Mouse (Mus musculus): ENCODE measurements at regions not wholly inside any gene's neighbourhood (a gene's known extent, or its start where the extent isn't known, plus 50 kb on each side); places are given as distances from the start of the nearest gene placed in this dataset.

DNA sequence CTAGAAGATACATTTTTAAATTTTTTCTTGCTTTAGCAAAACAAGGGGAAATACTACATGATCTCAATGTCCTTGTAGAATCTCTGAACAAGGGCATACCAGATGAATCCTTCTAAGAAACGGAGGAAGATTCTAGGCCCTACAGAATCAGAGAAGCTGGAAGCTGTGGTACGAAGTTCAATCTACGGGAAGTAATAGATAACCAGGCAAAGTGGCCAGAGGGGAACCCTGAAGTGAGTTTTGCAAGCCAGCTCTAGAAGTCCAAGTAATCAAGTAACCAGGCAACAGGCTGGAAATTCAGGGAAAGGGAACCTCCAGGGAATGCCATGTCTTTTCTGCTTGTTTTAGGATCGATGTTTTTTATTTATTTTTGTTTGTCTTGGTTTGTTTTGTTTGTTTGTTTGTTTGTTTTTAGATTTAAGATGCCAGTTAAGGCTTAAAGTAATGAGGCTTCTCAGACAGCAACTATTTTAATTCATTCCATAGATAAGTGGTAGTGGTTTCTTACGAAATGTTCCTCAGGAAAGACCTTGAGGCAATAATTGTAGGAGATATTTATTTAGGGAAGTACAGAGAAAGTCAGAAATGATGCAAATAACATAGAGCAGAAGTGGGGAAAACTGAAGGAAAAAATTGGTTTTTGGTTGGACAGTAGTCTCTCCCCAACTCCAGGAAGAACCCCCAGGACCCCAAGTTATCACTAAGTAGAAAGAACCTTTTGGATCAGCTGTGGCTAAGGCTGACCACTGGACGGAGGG lies 420.7 kb downstream of the Lipi start:
- Histone ChIP-seq H3K27me3 (ENCODE audit: control insufficient read depth, insufficient read depth, low read depth, low read length) (no peaks in the 10 kb centered on the region), H3K9ac (ENCODE audit: low read depth, low read length) (no peak overlapping the region), H3K36me3 (ENCODE audit: control insufficient read depth, insufficient read depth) (no peaks in the 10 kb centered on the region), H3K27ac (ENCODE audit: low read length) (no peak overlapping the region), H3K9me3 (replicated peaks; ENCODE audit: control insufficient read depth, low read length) (no peaks in the 10 kb centered on the region), H3K4me1 (ENCODE audit: control insufficient read depth, low read depth, low read length) (no peaks in the 10 kb centered on the region), H3K4me3 (ENCODE audit: low read depth, low read length) (no peak overlapping the region), H3K4me2 (ENCODE audit: low read depth, low read length) (no peak overlapping the region)
- 57% methylated on average over 6 of the region's 6 CpGs for WGBS (ENCODE audit: insufficient replicate concordance)
- ATAC-seq (ENCODE audit: low read depth) = no peak

DNA sequence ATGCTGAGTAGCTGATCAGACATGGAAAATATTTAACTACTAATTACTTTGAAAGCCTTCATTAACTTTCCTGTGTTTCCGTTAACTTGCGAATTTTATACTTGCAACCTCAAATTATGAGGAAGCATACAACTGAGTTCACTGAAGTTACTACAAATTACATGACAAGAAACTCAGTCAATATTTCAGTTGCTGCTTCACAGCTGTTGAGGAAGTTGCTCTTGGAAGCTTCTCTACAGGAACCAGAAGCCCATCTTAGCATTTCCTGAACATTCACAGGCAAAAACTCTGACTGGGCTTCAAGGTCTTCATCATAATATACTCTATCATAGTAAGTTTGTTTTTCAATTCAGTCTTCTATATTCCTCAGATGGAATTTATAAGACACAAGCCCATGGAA lies 426.1 kb downstream of the Lipi start:
- Histone ChIP-seq H3K4me3 (ENCODE audit: low read depth, low read length) (no peak overlapping the region), H3K9ac (ENCODE audit: low read depth, low read length) (no peak overlapping the region), H3K27me3 (ENCODE audit: control insufficient read depth, insufficient read depth, low read depth, low read length) (no peaks in the 10 kb centered on the region), H3K4me2 (ENCODE audit: low read depth, low read length) (no peak overlapping the region), H3K4me1 (ENCODE audit: control insufficient read depth, low read depth, low read length) (no peaks in the 10 kb centered on the region), H3K27ac (ENCODE audit: low read length) (no peak overlapping the region), H3K36me3 (ENCODE audit: control insufficient read depth, insufficient read depth) (no peaks in the 10 kb centered on the region), H3K9me3 (replicated peaks; ENCODE audit: control insufficient read depth, low read length) (no peaks in the 10 kb centered on the region)
- ATAC-seq (ENCODE audit: low read depth) = no peak
- 58% methylated on average over 2 of the region's 2 CpGs for WGBS (ENCODE audit: insufficient replicate concordance)

DNA sequence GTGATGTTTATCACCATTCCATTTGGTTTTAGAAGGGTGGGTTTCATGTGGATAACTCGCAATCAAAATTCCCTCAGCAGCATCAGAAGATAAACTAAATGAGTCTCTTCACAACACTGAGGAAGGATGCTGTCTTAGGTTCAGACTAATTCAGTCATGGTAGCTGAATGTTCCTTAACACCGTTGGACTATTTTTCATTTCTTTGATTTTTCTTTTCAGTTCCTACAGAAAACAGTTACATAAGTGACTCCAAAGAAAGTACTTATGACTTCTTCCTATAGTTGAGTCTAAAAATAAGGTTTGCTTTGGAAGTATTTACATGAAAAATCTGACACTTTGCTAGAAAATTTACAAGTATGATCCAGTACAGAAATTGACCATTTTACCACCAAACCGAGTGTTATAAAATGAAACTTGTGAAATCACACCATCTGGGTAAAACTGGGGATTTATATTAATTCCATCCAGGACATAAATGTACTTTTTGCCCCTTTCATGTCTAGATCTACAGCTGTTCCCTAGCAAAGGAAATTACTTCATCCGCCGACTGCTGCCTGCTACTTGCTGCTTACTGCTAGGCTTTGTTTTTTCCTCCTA lies 430.3 kb downstream of the Lipi start:
- H3K4me1 ChIP-seq (ENCODE audit: control insufficient read depth, low read depth, low read length) = no peaks in the 10 kb centered on the region
- 59% methylated on average over 5 of the region's 5 CpGs for WGBS (ENCODE audit: insufficient replicate concordance)
- no peaks in the 10 kb centered on the region for H3K36me3 ChIP-seq (ENCODE audit: control insufficient read depth, insufficient read depth)
- ATAC-seq (ENCODE audit: low read depth) = no peak
- H3K27me3 ChIP-seq (ENCODE audit: control insufficient read depth, insufficient read depth, low read depth, low read length) = no peaks in the 10 kb centered on the region
- H3K4me3 ChIP-seq (ENCODE audit: low read depth, low read length) = no peak overlapping the region
- H3K27ac ChIP-seq (ENCODE audit: low read length) = no peak overlapping the region
- no peak overlapping the region for H3K9ac ChIP-seq (ENCODE audit: low read depth, low read length)
- H3K9me3 ChIP-seq (replicated peaks; ENCODE audit: control insufficient read depth, low read length) = no peaks in the 10 kb centered on the region
- no peak overlapping the region for H3K4me2 ChIP-seq (ENCODE audit: low read depth, low read length)

All from liver, embryonic 16.5 days (tissue).